In genomic region chr1:136518699-136519356, GRCm38 (mm10) we compare ENCODE assay signal across 14 mouse cellular contexts. TPM values are rescaled to one million over a fixed set of nuclear protein-coding genes. Genes with fewer than 3 reads are reported as not detected.
A peak's percentile ranks its signal among the peaks of the same experiment; 100 is the strongest.
DNase-seq lines count a peak whose midpoint lies in the region; ATAC-seq and TF ChIP-seq lines count a peak whose summit lies in the region.
"Had no signal": no experiment of that assay in that cellular context is flagged by ENCODE, and none has a peak within 500 bp of the region (broad histone marks: within the 10 kb centered on the region; RNA-seq: fewer than 3 reads in every experiment).

No protein-coding gene starts in this region.

- no peak for TF ChIP-seq CTCF in heart, postnatal 0 days (IDR thresholded peaks at IDR 0.05; ENCODE audit: low read depth)

- no peak overlapping the region for H3K9ac ChIP-seq in heart, postnatal 0 days (replicated peaks; ENCODE audit: low read depth, low read length)
- H3K9ac ChIP-seq in midbrain, embryonic 13.5 days (replicated peaks) = no peak overlapping the region
- H3K9ac ChIP-seq: forebrain, embryonic 15.5 days; limb, embryonic 13.5 days had no signal

- DNase-seq in heart, postnatal 0 days (ENCODE audit: low spot score) = no peak
- DNase-seq in heart, postnatal 4 days = no peak
- DNase-seq in lung, postnatal 10 days = peak; percentile 32
- DNase-seq in lung, postnatal 14 days = no peak
- peak; percentile 48 for DNase-seq in forelimb bud, embryonic 11.5 days (ENCODE audit: low read depth, low spot score)
- no peak for DNase-seq in thymus, postnatal 4 days
- DNase-seq: cerebellum, postnatal 36 days; gastrocnemius, postnatal 10 days; kidney, postnatal 36 days had no signal

- H3K27me3 ChIP-seq in heart, postnatal 0 days (ENCODE audit: control insufficient read depth, insufficient read depth, low read length) = no peaks in the 10 kb centered on the region
- no peaks in the 10 kb centered on the region for H3K27me3 ChIP-seq in midbrain, embryonic 13.5 days
- H3K27me3 ChIP-seq: forebrain, embryonic 15.5 days; limb, embryonic 13.5 days had no signal

- H3K36me3 ChIP-seq in heart, postnatal 0 days (replicated peaks; ENCODE audit: control insufficient read depth, insufficient read depth, low read length) = peaks cover 16% of the 10 kb centered on the region
- peaks cover 22% of the 10 kb centered on the region for H3K36me3 ChIP-seq in midbrain, embryonic 13.5 days

- H3K9me3 ChIP-seq in heart, postnatal 0 days (replicated peaks; ENCODE audit: control insufficient read depth, low read length) = no peaks in the 10 kb centered on the region
- H3K9me3 ChIP-seq in midbrain, embryonic 13.5 days = no peaks in the 10 kb centered on the region
- H3K9me3 ChIP-seq: forebrain, embryonic 15.5 days; limb, embryonic 13.5 days had no signal

- H3K4me3 ChIP-seq in heart, postnatal 0 days (ENCODE audit: low read depth, low read length) = no peak overlapping the region
- H3K4me3 ChIP-seq in midbrain, embryonic 13.5 days (replicated peaks) = no peak overlapping the region
- H3K4me3 ChIP-seq: forebrain, embryonic 15.5 days; limb, embryonic 13.5 days had no signal

- WGBS in heart, postnatal 0 days = 65% methylated on average over 7 of the region's 7 CpGs
- WGBS in midbrain, embryonic 13.5 days = 87% methylated on average over 7 of the region's 7 CpGs

- peaks cover 7% of the 10 kb centered on the region; the same call in 1 of the 2 replicates for H3K4me1 ChIP-seq in heart, postnatal 0 days (ENCODE audit: control insufficient read depth, insufficient read depth)
- H3K4me1 ChIP-seq in midbrain, embryonic 13.5 days (replicated peaks) = no peaks in the 10 kb centered on the region
- H3K4me1 ChIP-seq: forebrain, embryonic 15.5 days had no signal

- no peak for ATAC-seq in heart, postnatal 0 days (ENCODE audit: insufficient read depth, low read depth)
- ATAC-seq in midbrain, embryonic 13.5 days = no peak
- ATAC-seq: CD4-positive, CD25-positive, alpha-beta regulatory T cell, adult 4 months; forebrain, embryonic 15.5 days had no signal

- 0 out of 2 replicates have a peak overlapping the region, but pooled peaks have one; percentile 1 for H3K27ac ChIP-seq in heart, postnatal 0 days (ENCODE audit: low read depth)
- H3K27ac ChIP-seq in midbrain, embryonic 13.5 days = no peak overlapping the region
- H3K27ac ChIP-seq: forebrain, embryonic 15.5 days; limb, embryonic 13.5 days had no signal

- H3K4me2 ChIP-seq in heart, postnatal 0 days (ENCODE audit: low read depth, low read length) = no peak overlapping the region
- no peak overlapping the region for H3K4me2 ChIP-seq in midbrain, embryonic 13.5 days (replicated peaks)
- H3K4me2 ChIP-seq: forebrain, embryonic 15.5 days; limb, embryonic 13.5 days had no signal

- TF ChIP-seq EP300 in heart, postnatal 0 days (IDR thresholded peaks at IDR 0.05; ENCODE audit: low read depth) = no peak

RNA-seq across cellular contexts. Expression of gene Kif14, which starts 52.7 kb away (rescaled TPM):
- 1.8 and 4.8 TPM in 2 replicates for total RNA-seq in heart, postnatal 0 days (2014; rRNA removed; ENCODE audit: low replicate concordance)
- polyA plus RNA-seq in heart, postnatal 0 days (2015; fragmentation: Nextera tagmentation; extraction: Ambion mirVana) = 0.79 and 0.86 TPM in 2 replicates
- 1 to 10 TPM; 7.3 to 7.8 TPM for total RNA-seq in heart, postnatal 4 days (2021)
- polyA plus RNA-seq in midbrain, embryonic 13.5 days (2015; fragmentation: Nextera tagmentation; extraction: Ambion mirVana) = 1.9 and 2.3 TPM in 2 replicates
- total RNA-seq: monocyte, adult 5-6 weeks had no signal

Comparison
In these comparisons a context has a peak if more than half of its experiments do, and no peak if none do; other contexts are left out.
1. DNase-seq: peak in lung, postnatal 10 days (single experiment) and forelimb bud, embryonic 11.5 days (single experiment); none in heart, postnatal 0 days (single experiment), heart, postnatal 4 days (single experiment), lung, postnatal 14 days (single experiment) and thymus, postnatal 4 days (single experiment).